Mouse (Mus musculus): ENCODE results near the gene A230072I06Rik. TPM values are rescaled to one million over a fixed set of nuclear protein-coding genes. Genes with fewer than 3 reads are reported as not detected.

The A230072I06Rik gene
- not detected in 2 replicates for polyA plus RNA-seq (2012; rRNA removed)

DNA sequence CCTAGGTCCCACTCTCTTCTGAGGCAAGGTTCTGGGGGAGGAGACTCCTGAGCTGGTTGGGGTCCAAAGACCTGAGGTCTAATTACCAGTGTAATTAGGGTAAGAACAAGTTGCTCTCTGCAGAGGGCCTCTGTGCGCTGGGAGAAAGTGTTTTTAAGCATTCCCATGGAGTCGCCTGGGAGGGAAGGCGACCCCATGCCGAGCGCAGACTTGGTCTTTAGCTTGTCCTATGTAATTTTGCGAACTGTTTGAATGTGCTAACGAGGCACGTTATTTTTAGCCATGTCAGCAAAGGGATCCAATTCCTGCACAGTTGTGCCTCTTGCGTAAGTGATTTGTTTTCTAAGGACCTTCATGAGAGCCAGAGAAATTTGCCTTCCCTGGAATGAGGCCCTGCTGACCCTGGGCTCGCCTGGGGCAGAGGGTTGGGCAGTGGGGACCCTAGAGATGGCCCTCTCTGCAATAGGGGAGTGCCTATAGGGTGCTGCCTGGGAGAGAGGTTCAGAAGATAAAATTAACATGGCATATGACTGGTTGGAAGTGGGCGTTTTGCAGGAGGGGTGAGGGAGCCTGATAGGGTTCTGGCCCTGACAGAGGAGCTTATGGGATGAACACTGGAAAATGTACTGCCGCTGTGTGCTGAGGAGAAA, at the start of gene A230072I06Rik:
Gene A230072I06Rik (plus strand): TSS at position 157 of the 650 bp plus-strand sequence.

Other genes with a start within 250 kb of the A230072I06Rik start
- gene Sox1, start 116.5 kb downstream of the A230072I06Rik start, polyA plus RNA-seq (2012; rRNA removed), result not detected in 2 replicates